Mouse (Mus musculus) cortical plate, adult 2 months (tissue): ENCODE results near the gene Hist1h4d. TPM values are rescaled to one million over a fixed set of nuclear protein-coding genes. Genes with fewer than 3 reads are reported as not detected.
A peak's percentile ranks its signal among the peaks of the same experiment; 100 is the strongest.
"Not testable (repeated sequence)": the region's sequence is repeated elsewhere in the genome, so short reads cannot be mapped to it uniquely, and the experiment has no call there.

Experiments
- H3K27ac ChIP-seq: fragments of 200-500 bp; 2 replicates; pipeline ENCODE4 v1.5.1; 2012; ENCODE audit warnings: low read length, control low read depth, inconsistent platforms; ENCODE audit not compliant: insufficient read depth
- H3K4me1 ChIP-seq: fragments of 200-500 bp; 2 replicates; pipeline ENCODE4 v1.6.1; 2011; ENCODE audit warnings: low read length; ENCODE audit not compliant: control insufficient read depth, insufficient read depth
- H3K4me3 ChIP-seq: fragments of 200-500 bp; 2 replicates; pipeline ENCODE4 v1.5.1; 2011; ENCODE audit warnings: mild to moderate bottlenecking, low read length, control low read depth; ENCODE audit not compliant: insufficient read depth
- CTCF ChIP-seq: fragments of 200-500 bp; IDR thresholded peaks from 2 replicates; pipeline ENCODE4 v1.5.1; 2011; ENCODE audit warnings: mild to moderate bottlenecking, control low read depth, low read length; ENCODE audit not compliant: insufficient read depth; ENCODE audit errors: extremely low read depth
- POLR2A ChIP-seq: fragments of 200-500 bp; IDR thresholded peaks from 2 replicates; pipeline ENCODE4 v1.6.1; 2011; ENCODE audit warnings: mild to moderate bottlenecking, low read length, control low read depth; ENCODE audit not compliant: insufficient read depth; ENCODE audit errors: extremely low read depth
- polyA plus RNA-seq: library from polyadenylated mRNA; depleted of rRNA; stranded (reverse); fragments of >200 nt; gene quantifications from 2 replicates; pipeline ENCODE4 v1.2.3, GENCODE M21; 2012

Hist1h4d gene
- polyA plus RNA-seq, 1 experiment: 8.9 TPM

DNA sequence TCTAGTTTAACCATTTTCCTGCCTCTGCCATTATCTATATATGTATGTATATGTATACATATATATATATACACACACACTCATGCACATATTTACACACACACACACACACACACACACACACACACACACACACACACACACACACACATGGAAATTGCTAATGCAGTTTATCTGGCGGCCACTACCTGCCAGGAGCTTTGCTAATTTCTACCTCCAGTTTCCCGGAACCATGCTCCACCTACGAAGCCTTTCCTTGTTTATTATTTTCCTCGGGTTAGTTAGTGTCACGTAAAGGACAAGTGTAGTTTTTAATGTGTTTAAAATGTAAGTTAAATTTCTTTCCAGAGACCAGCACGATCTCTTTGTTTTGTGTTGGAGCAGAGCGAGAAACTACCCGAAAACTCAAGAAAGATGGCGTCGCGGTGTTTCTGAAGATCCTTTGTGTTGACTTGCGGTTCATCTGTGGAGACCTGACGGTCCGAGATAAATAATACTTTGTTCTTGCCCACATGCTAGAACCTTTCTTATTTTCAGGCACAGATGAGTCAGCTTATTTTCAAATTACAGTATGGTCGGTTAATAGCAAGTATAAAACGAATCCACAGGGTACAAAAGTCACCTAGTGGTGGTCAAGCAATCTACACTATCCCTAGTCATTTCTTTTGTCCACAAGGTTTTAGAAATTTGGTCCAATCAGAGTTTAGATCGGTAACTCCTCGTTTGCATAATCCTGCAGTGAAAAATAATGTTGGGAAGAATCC, 18.5 kb upstream of the Hist1h4d start:
- H3K4me1 ChIP-seq: no peaks in the 10 kb centered on the region
- H3K4me3 ChIP-seq: peak overlapping the region; percentile 7
- TF ChIP-seq POLR2A (no peak), CTCF (no peak)
- peak overlapping the region; percentile 85 for H3K27ac ChIP-seq

GRCm38 (mm10) chr13:23564482-23564881, 16.9 kb upstream of the Hist1h4d start:
- no peak overlapping the region for H3K27ac ChIP-seq

DNA sequence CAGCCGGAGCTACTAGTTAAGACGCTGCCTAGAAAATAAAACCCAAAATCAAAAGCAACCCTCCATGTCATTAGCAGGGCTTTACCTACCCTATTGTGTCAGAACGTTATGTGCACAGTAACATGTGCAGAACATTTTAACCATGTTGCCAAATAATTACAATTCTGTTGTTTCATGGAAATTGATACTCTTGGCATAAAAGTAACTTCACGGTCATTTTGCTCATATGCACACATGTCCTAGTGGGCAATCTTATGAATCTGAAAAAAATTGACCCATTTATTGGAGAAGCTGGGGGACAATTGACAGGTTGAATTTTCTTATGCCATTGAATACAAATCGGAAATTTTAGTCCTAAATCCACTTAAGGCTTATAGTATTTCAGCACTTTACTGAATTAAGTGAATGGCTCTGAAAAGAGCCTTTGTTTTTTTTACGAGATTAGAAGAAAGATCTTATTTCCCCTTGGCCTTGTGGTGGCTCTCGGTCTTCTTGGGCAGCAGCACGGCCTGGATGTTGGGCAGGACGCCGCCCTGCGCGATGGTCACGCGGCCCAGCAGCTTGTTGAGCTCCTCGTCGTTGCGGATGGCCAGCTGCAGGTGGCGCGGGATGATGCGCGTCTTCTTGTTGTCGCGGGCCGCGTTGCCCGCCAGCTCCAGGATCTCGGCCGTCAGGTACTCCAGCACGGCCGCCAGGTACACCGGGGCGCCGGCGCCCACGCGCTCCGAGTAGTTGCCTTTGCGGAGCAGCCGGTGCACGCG, 11.0 kb upstream of the Hist1h4d start:
- Histone ChIP-seq H3K27ac (peak overlapping the region; percentile 99), H3K4me3 (peak overlapping the region; percentile 69)
- H3K4me1 ChIP-seq: not testable (repeated sequence)

More at GRCm38 (mm10) chr13:23564482-23564881, 16.9 kb upstream of the Hist1h4d start:
- no peak overlapping the region for H3K4me3 ChIP-seq
- no peaks in the 10 kb centered on the region for H3K4me1 ChIP-seq
- TF ChIP-seq POLR2A (no peak), CTCF (no peak)

DNA sequence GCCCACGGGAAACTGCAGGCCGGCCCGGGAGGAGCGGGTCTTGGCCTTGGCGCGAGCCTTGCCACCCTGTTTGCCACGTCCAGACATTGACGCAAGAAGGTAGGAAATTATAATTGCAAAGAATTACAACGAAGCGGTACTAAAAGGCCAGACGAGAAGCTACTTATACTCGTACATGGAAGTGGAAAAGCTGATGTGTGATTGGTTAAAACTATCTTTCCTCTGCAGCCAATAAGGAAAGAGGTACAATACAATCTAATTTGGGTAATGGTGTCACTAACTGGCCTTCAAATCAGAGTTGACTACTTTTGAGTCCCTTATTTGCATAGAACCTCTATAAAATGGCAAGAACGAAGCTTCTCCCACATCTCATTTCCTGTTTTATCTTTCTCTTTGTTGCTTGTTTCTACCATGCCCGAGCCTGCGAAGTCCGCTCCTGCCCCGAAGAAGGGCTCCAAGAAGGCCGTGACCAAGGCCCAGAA, 10.3 kb upstream of the Hist1h4d start, which contains the start of the genes Hist1h2ae and Hist1h2bg:
Gene Hist1h2ae (minus strand): TSS at position 199 of the 482 bp plus-strand sequence.
Gene Hist1h2bg (plus strand): TSS at position 375 of the 482 bp plus-strand sequence.
- peak within 1 kb of the TSS; percentile 69 for H3K4me3 ChIP-seq
- peaks cover 2% of the 10 kb centered on the region; the same call in 1 of the 2 replicates for H3K4me1 ChIP-seq
- TF ChIP-seq CTCF (no peak), POLR2A (peak; percentile 75)
- peak within 1 kb of the TSS; percentile 99 for H3K27ac ChIP-seq

- H3K4me1 ChIP-seq: not testable (repeated sequence)
- Histone ChIP-seq H3K4me3 (peak overlapping the region; percentile 69), H3K27ac (peak overlapping the region; percentile 96)
Observed at GRCm38 (mm10) chr13:23571504-23572217, 9.7 kb upstream of the Hist1h4d start.

GRCm38 (mm10) chr13:23572218-23573033, 9.0 kb upstream of the Hist1h4d start:
- Histone ChIP-seq H3K4me1 (peaks cover 2% of the 10 kb centered on the region; the same call in 1 of the 2 replicates), H3K27ac (no peak overlapping the region), H3K4me3 (peak overlapping the region; percentile 69; the same call in 1 of the 2 replicates)
- TF ChIP-seq CTCF (no peak), POLR2A (no peak)

DNA sequence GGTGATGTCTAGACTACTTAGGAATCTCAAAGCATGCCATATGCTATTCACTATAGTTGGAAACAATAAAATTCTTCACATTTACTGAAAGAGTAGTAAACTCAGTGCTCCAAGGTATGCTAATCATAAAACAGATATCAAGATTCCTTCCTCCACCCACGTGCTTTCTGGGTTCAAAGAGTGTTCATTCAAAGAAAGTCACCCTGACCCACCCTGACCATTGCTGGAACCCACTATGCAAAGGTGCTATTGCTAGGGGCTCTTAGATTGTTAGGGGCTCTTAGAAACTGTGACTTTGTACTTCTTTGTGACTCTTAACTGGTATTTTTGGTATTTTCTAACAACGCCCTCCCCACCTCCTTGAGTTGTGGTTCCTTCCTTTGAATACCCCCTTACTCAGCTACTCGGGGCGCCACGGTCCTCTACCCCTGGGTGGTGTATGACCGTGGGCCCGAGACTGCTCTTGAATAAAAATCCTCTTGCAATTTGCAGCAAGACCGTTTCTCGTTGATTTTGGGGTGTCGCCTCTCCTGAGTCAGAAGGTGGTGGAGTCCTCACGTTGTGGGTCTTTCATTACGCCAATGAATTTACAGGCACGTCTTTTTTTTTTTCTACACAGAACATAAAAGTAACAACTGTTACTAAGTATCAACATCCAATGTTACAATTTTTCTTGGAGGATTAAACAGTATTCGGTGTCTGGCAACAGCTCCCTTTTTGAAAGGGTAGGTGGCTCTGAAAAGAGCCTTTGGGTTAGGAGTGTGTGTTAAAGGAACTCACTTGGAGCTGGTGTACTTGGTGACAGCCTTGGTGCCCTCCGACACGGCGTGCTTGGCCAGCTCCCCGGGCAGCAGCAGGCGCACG, 8.1 kb upstream of the Hist1h4d start:
- H3K4me1 ChIP-seq, H3K27ac ChIP-seq: not testable (repeated sequence)
- H3K4me3 ChIP-seq: peak overlapping the region; percentile 69; the same call in 1 of the 2 replicates

- not testable (repeated sequence) for H3K4me1 ChIP-seq
- Histone ChIP-seq H3K27ac (peak within 1 kb of the TSS; percentile 95), H3K4me3 (peak within 1 kb of the TSS; percentile 32)
Observed at GRCm38 (mm10) chr13:23573898-23574524, 7.4 kb upstream of the Hist1h4d start, which contains the start of the genes Hist1h2bf and Hist1h2ad. Hist1h2bf (minus strand) TSS chr13:23574196. Hist1h2ad (plus strand) TSS chr13:23574381.

- not testable (repeated sequence) for H3K4me1 ChIP-seq, H3K4me3 ChIP-seq
- H3K27ac ChIP-seq: peak overlapping the region; percentile 95
Observed at GRCm38 (mm10) chr13:23574546-23575170, 6.7 kb upstream of the Hist1h4d start.
